Mouse (Mus musculus): ENCODE results near the gene Scamp4.

Gene Scamp4

DNA sequence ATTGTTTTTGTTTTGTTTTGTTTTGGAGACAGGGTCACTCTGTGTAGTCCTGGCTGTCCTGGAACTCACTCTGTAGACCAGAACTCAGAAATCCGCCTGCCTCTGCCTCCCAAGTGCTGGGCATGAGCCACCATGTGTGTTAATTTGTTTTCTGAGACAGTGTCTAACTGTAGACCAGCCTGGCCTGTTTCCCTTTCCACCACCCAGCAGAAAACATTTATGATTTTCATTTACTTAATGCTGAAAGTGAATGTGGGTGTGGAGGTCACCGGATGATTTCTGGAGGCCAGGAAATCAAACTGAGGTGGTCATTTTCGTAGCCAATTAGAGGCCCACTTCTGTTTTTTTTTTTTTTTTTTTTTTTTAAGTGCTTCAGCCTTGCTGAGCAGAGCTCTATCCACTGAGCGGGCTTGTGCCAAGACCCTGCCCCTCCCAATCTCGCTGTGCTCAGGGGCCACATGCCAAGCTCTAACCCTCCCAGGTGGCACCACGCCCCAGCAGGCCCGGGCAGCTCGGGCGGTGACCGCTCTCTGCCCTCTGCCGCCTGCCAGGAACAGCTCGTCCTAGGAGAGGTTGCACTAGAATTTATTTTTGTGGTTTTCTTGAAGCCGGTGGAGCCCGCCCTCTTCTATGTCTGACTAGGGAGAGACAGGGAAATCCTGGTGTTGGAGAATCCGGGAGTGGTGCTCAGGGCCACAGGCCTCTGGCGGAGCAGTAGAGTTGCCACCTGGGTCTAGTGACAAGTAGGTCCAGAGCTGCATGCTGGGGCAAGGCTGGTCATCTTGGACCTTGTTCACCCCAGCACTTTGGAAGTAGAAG is 61.7 kb downstream of the Scamp4 start:
- H3K4me1 ChIP-seq (replicated peaks; ENCODE audit: low read depth, low read length), result peaks cover 85% of the 10 kb centered on the region
- no peaks in the 10 kb centered on the region for H3K27me3 ChIP-seq (ENCODE audit: insufficient read depth, low read length)
- no peaks in the 10 kb centered on the region for H3K9me3 ChIP-seq (ENCODE audit: low read length)
- H3K36me3 ChIP-seq (ENCODE audit: insufficient read depth, low read length), result peaks cover 37% of the 10 kb centered on the region
- no peak for TF ChIP-seq CTCF (conservative IDR thresholded peaks at IDR 0.05; ENCODE audit: low read length)
- TF ChIP-seq NANOG (IDR thresholded peaks at IDR 0.05; ENCODE audit: borderline replicate concordance, low read length), result no peak
- no peak for TF ChIP-seq POU5F1 (IDR thresholded peaks at IDR 0.05; ENCODE audit: borderline replicate concordance, low read length)
- peak overlapping the region; percentile 66 for H3K4me3 ChIP-seq (replicated peaks; ENCODE audit: low read length)

DNA sequence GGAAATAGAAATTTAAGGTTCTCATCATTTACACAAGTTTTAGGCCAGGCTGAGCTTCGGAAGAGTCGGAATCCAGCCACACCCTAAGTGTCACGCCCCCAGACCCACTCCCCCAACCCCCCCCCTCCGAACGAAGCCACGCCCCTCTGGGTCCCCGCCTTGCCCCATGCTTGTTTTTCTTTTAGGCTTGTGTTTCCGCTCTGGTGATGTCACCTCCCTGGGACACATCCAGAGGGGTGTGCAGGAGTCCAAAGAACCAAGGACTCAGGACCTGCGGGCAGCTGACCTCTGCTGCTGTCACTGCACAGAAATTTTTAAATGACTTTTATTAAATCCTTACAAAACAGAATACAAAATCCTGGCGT is 62.3 kb downstream of the Scamp4 start:
- TF ChIP-seq NANOG (IDR thresholded peaks at IDR 0.05; ENCODE audit: borderline replicate concordance, low read length), result no peak
- no peak for TF ChIP-seq CTCF (conservative IDR thresholded peaks at IDR 0.05; ENCODE audit: low read length)
- H3K36me3 ChIP-seq (ENCODE audit: insufficient read depth, low read length), result peaks cover 43% of the 10 kb centered on the region
- H3K4me1 ChIP-seq (replicated peaks; ENCODE audit: low read depth, low read length), result peaks cover 87% of the 10 kb centered on the region
- H3K27me3 ChIP-seq (ENCODE audit: insufficient read depth, low read length), result no peaks in the 10 kb centered on the region
- H3K9me3 ChIP-seq (ENCODE audit: low read length), result no peaks in the 10 kb centered on the region
- peak overlapping the region; percentile 66 for H3K4me3 ChIP-seq (replicated peaks; ENCODE audit: low read length)

Data from E14TG2a.4 (cell line).